10 mouse cellular contexts compared by ENCODE assay signal in the genomic region with DNA sequence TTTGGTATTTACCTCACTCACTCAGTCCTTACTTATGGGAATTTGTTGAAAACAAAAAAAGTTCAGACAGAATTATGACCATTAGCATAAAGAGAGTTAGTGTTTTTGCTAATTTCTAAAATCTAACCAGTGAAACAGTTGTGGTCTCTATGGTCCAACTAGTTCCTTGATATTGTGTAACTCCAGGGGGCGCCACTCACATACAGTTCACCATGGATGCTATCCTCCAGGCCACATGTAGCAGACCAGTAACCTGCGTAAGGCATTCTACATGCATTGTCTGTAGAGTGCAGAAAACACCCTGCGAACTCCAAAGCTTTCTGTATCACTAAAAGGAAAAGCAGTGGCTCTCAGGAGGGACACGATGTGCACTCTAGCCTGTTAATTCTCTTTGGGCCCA.
DNase-seq lines count a peak whose midpoint lies in the region; ATAC-seq lines count a peak whose summit lies in the region.
"Had no signal": no experiment of that assay in that cellular context is flagged by ENCODE, and none has a peak within 500 bp of the region (broad histone marks: within the 10 kb centered on the region; RNA-seq: fewer than 3 reads in every experiment).

No protein-coding gene starts in this region.

- peaks cover 16% of the 10 kb centered on the region for H3K4me1 ChIP-seq in kidney, embryonic 16.5 days (ENCODE audit: insufficient read depth, low read length)

- H3K4me3 ChIP-seq in kidney, embryonic 16.5 days (ENCODE audit: low read length), result no peak overlapping the region
- H3K4me3 ChIP-seq: erythroblast, embryonic 14.5 days had no signal

- WGBS in kidney, embryonic 16.5 days, result 41% methylated on average over 4 of the region's 4 CpGs

- peak; percentile 68; the same call in 1 of the 2 replicates for ATAC-seq in frontal cortex, adult (ENCODE audit: low TSS enrichment)
- peak; percentile 80 for ATAC-seq in kidney, embryonic 16.5 days (ENCODE audit: low FRiP score, low TSS enrichment)

- no peaks in the 10 kb centered on the region for H3K36me3 ChIP-seq in kidney, embryonic 16.5 days (ENCODE audit: insufficient read depth, low read length)

- H3K27me3 ChIP-seq in kidney, embryonic 16.5 days (ENCODE audit: insufficient read depth, low read length), result no peaks in the 10 kb centered on the region

- H3K27ac ChIP-seq in kidney, embryonic 16.5 days (ENCODE audit: low read length), result peak overlapping the region; percentile 84
- H3K27ac ChIP-seq: macrophage had no signal

- no peak overlapping the region for H3K9ac ChIP-seq in kidney, embryonic 16.5 days (replicated peaks; ENCODE audit: low read length)

- H3K4me2 ChIP-seq in kidney, embryonic 16.5 days (replicated peaks; ENCODE audit: low read depth, low read length), result no peak overlapping the region

- peak; percentile 42 for DNase-seq in 3T3-L1 (ENCODE audit: low read depth, low spot score)
- DNase-seq in ES-CJ7 (ENCODE audit: low read depth, low spot score), result peak; percentile 77
- DNase-seq in cerebellum, adult 18-20 months, result peak; percentile 62 to 71
- DNase-seq in lung, adult 18-20 months, result peak; percentile 17 to 48
- peak; percentile 53 for DNase-seq in right cerebral cortex, postnatal 4 days
- no peak for DNase-seq in Muller cell, postnatal 12 days (ENCODE audit: inconsistent ontology term)

- no peaks in the 10 kb centered on the region for H3K9me3 ChIP-seq in kidney, embryonic 16.5 days (ENCODE audit: low read length)
